Mouse (Mus musculus) bone marrow macrophage, adult 2 months (primary cell): Measurements from ENCODE around the gene Gnptab.

Experiments used
- CTCF ChIP-seq: IDR thresholded peaks from 2 replicates; pipeline ENCODE4 v1.5.1; 2012; ENCODE audit warnings: low read depth, mild to moderate bottlenecking, low read length, moderate library complexity
- POLR2A ChIP-seq: IDR thresholded peaks from 2 replicates; pipeline ENCODE4 v1.6.1; 2012; ENCODE audit warnings: mild to moderate bottlenecking, low read depth, low read length, borderline replicate concordance

DNA sequence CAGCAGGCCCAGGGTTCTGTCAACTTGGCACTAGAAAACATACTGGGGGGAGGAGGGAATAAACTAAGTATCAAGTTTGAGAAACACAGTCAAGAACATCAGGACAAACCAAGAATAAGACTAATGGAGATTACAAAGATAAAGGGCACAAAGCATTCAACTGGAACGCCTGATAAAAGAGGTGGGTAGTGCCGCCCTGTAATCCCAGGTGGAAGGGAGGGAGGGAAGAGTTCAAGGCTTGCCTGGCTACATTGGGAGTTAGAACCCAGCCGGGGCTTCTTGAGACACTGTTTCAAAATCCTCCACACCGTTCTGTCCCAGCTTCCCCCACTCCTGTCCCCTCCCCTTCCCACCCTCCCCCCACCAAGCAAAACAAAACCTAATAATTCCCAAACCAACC lies 1.3 kb upstream of the Gnptab start:
- TF ChIP-seq CTCF (no peak), POLR2A (no peak)
